Mouse (Mus musculus) lung, postnatal 0 days (tissue): ENCODE measurements around the gene AA986860.

Experiments
- CTCF ChIP-seq: IDR thresholded peaks from 2 replicates; pipeline ENCODE4 v1.5.1; 2016; ENCODE audit warnings: antibody characterized with exemption, mild to moderate bottlenecking
- EP300 ChIP-seq: IDR thresholded peaks from 2 replicates; pipeline ENCODE4 v1.6.1; 2016; ENCODE audit warnings: antibody characterized with exemption, mild to moderate bottlenecking, control low read depth

GRCm38 (mm10) chr1:130764027-130764461, 32.3 kb downstream of the AA986860 start:
- TF ChIP-seq CTCF: no peak
- TF ChIP-seq EP300: peak; percentile 100
